Mouse (Mus musculus) kidney, adult 2 months (tissue): Measurements from ENCODE around the gene Cnpy2. TPM values are rescaled to one million over a fixed set of nuclear protein-coding genes. Genes with fewer than 3 reads are reported as not detected.
A peak's percentile ranks its signal among the peaks of the same experiment; 100 is the strongest.
"Not testable (repeated sequence)": the region's sequence is repeated elsewhere in the genome, so short reads cannot be mapped to it uniquely, and the experiment has no call there.

Experiments
- DNase-seq: peaks from one replicate; pipeline ENCODE4 v3.0.0; 2021
- H3K27ac ChIP-seq: fragments of 200-500 bp; 2 replicates; pipeline ENCODE4 v1.5.1; 2012; ENCODE audit warnings: low read depth, low read length, control low read depth, inconsistent platforms; ENCODE audit not compliant: insufficient read depth
- H3K27me3 ChIP-seq: fragments of 200-500 bp; replicated peaks from 2 replicates; pipeline ENCODE4 v1.6.1; 2012; ENCODE audit warnings: mild to moderate bottlenecking, moderate library complexity, low read length, inconsistent platforms; ENCODE audit not compliant: control insufficient read depth, insufficient read depth
- H3K36me3 ChIP-seq: fragments of 200-500 bp; 2 replicates; pipeline ENCODE4 v1.6.1; 2012; ENCODE audit warnings: mild to moderate bottlenecking, moderate library complexity, low read length, inconsistent platforms; ENCODE audit not compliant: control insufficient read depth, insufficient read depth
- H3K4me1 ChIP-seq: fragments of 200-500 bp; 2 replicates; pipeline ENCODE4 v1.6.1; 2011; ENCODE audit warnings: low read length; ENCODE audit not compliant: control insufficient read depth, insufficient read depth
- H3K4me3 ChIP-seq: fragments of 200-500 bp; 2 replicates; pipeline ENCODE4 v1.5.1; 2011; ENCODE audit warnings: mild to moderate bottlenecking, low read depth, low read length, control low read depth; ENCODE audit not compliant: insufficient read depth
- CTCF ChIP-seq: fragments of 200-500 bp; conservative IDR thresholded peaks from 2 replicates; pipeline ENCODE4 v1.5.1; 2011; ENCODE audit warnings: low read depth, mild to moderate bottlenecking, control low read depth, low read length, moderate library complexity, mixed read lengths; ENCODE audit not compliant: insufficient read depth, insufficient read length
- POLR2A ChIP-seq: fragments of 200-500 bp; IDR thresholded peaks from one replicate; pipeline ENCODE4 v1.6.1; 2011; ENCODE audit warnings: low read depth, low read length, control low read depth
- WGBS: fragments of 180-500 bp; shearing (Covaris S2); methylation state at CpG from one replicate; pipeline ENCODE4 v1.1.7; 2018; 5-methylcytosine and 5-hydroxymethylcytosine counted together
- polyA plus RNA-seq: library from polyadenylated mRNA; depleted of rRNA; stranded (reverse); fragments of >200 nt; gene quantifications from 2 replicates; pipeline ENCODE4 v1.2.3, GENCODE M21; 2012

The Cnpy2 gene
- polyA plus RNA-seq, 1 experiment: 118 TPM

GRCm38 (mm10) chr10:128283604-128284579, 38.4 kb upstream of the Cnpy2 start:
- 55% methylated on average over 31 of the region's 31 CpGs for WGBS
- Histone ChIP-seq H3K4me3 (no peak overlapping the region), H3K36me3 (peaks cover 1% of the 10 kb centered on the region), H3K27me3 (no peaks in the 10 kb centered on the region), H3K4me1 (peaks cover 3% of the 10 kb centered on the region), H3K27ac (no peak overlapping the region)
- peak; percentile 66 for TF ChIP-seq CTCF
- no peak for TF ChIP-seq POLR2A
- DNase-seq: peak; percentile 74

- not testable (repeated sequence) for H3K36me3 ChIP-seq
These were observed 31.7 kb upstream of the Cnpy2 start for GRCm38 (mm10) chr10:128290594-128290993.

GRCm38 (mm10) chr10:128296370-128297090, 25.7 kb upstream of the Cnpy2 start:
- no peak overlapping the region for H3K4me3 ChIP-seq
- no peaks in the 10 kb centered on the region for H3K4me1 ChIP-seq
- peaks cover 4% of the 10 kb centered on the region; the same call in 1 of the 2 replicates for H3K36me3 ChIP-seq
- H3K27ac ChIP-seq: no peak overlapping the region
- 81% methylated on average over 13 of the region's 13 CpGs for WGBS
- no peak for TF ChIP-seq CTCF
- TF ChIP-seq POLR2A: no peak
- H3K27me3 ChIP-seq: no peaks in the 10 kb centered on the region
- no peak for DNase-seq

More at GRCm38 (mm10) chr10:128290594-128290993, 31.7 kb upstream of the Cnpy2 start:
- DNase-seq, H3K27ac ChIP-seq, H3K4me3 ChIP-seq, H3K4me1 ChIP-seq, H3K27me3 ChIP-seq: not testable (repeated sequence)
- 84% methylated on average over 1 of the region's 1 CpGs for WGBS

- Histone ChIP-seq H3K4me1 (no peaks in the 10 kb centered on the region; the same call in 1 of the 2 replicates), H3K27me3 (no peaks in the 10 kb centered on the region), H3K27ac (no peak overlapping the region), H3K36me3 (no peaks in the 10 kb centered on the region), H3K4me3 (no peak overlapping the region)
- no peak for TF ChIP-seq POLR2A
- no peak for TF ChIP-seq CTCF
- DNase-seq: no peak
- 72% methylated on average over 4 of the region's 4 CpGs for WGBS
These were observed 25.0 kb upstream of the Cnpy2 start for GRCm38 (mm10) chr10:128297221-128297620.

- H3K36me3 ChIP-seq: no peaks in the 10 kb centered on the region
- no peak overlapping the region for H3K4me3 ChIP-seq
- H3K27ac ChIP-seq: no peak overlapping the region
- 69% methylated on average over 11 of the region's 11 CpGs for WGBS
- DNase-seq: no peak
- H3K27me3 ChIP-seq: no peaks in the 10 kb centered on the region
- no peak for TF ChIP-seq CTCF
- TF ChIP-seq POLR2A: no peak
- no peaks in the 10 kb centered on the region; the same call in 1 of the 2 replicates for H3K4me1 ChIP-seq
These were observed 24.6 kb upstream of the Cnpy2 start for GRCm38 (mm10) chr10:128297622-128298021.

GRCm38 (mm10) chr10:128298243-128298642, 24.0 kb upstream of the Cnpy2 start:
- 69% methylated on average over 6 of the region's 6 CpGs for WGBS
- Histone ChIP-seq H3K36me3 (no peaks in the 10 kb centered on the region), H3K4me3 (no peak overlapping the region), H3K27me3 (no peaks in the 10 kb centered on the region), H3K27ac (no peak overlapping the region), H3K4me1 (no peaks in the 10 kb centered on the region; the same call in 1 of the 2 replicates)
- no peak for DNase-seq
- TF ChIP-seq POLR2A (no peak), CTCF (no peak)

- Histone ChIP-seq H3K27me3 (no peaks in the 10 kb centered on the region), H3K27ac (no peak within 1 kb of the TSS), H3K36me3 (no peaks in the 10 kb centered on the region), H3K4me3 (no peak within 1 kb of the TSS), H3K4me1 (peaks cover 1% of the 10 kb centered on the region; the same call in 1 of the 2 replicates)
- no peak for DNase-seq
- WGBS: 72% methylated on average over 11 of the region's 11 CpGs
- TF ChIP-seq CTCF: no peak
- TF ChIP-seq POLR2A: no peak
These were observed 23.5 kb upstream of the Cnpy2 start, which contains the start of gene Il23a for GRCm38 (mm10) chr10:128298702-128299171. Gene Il23a (minus strand): TSS chr10:128298752.
